Mouse (Mus musculus) CH12.LX (cell line): ENCODE results near the gene Msantd2. TPM values are rescaled to one million over a fixed set of nuclear protein-coding genes. Genes with fewer than 3 reads are reported as not detected.
A peak's percentile ranks its signal among the peaks of the same experiment; 100 is the strongest.

Experiments used
- DNase-seq: peaks from one replicate; pipeline ENCODE4 v3.0.0-alpha.2; 2013; ENCODE audit errors: extremely low read depth
- H3K27ac ChIP-seq: 2 replicates; pipeline ENCODE4 v1.5.1; 2012; ENCODE audit warnings: low read depth, mild to moderate bottlenecking, control low read depth, moderate library complexity; ENCODE audit not compliant: insufficient read depth
- H3K27me3 ChIP-seq: replicated peaks from 2 replicates; pipeline ENCODE3; 2012; ENCODE audit warnings: inconsistent platforms
- H3K36me3 ChIP-seq, 2 experiments: replicated peaks in 1 of 2; 2 replicates each; pipeline versions ENCODE3 to v1.6.1; 2012; ENCODE audit warnings: inconsistent platforms in 1 of 2, low read length in 1 of 2, mild to moderate bottlenecking in 1 of 2, mixed read lengths in 1 of 2, moderate library complexity in 1 of 2; ENCODE audit not compliant: control insufficient read depth in 1 of 2, insufficient read depth in 1 of 2
- H3K4me1 ChIP-seq, 2 experiments: 2 replicates each; pipeline ENCODE4 v1.6.1; 2012; ENCODE audit warnings: inconsistent platforms in 1 of 2, moderate library complexity in 1 of 2; ENCODE audit not compliant: insufficient read depth in 2 of 2, control insufficient read depth in 1 of 2
- H3K4me2 ChIP-seq: 2 replicates; pipeline ENCODE4 v1.6.1; 2012; ENCODE audit warnings: low read depth, mild to moderate bottlenecking, control low read depth; ENCODE audit not compliant: poor library complexity, insufficient read depth, severe bottlenecking
- H3K4me3 ChIP-seq, 3 experiments: fragments of 150-350 bp in 1 of 3; sonication (generic) in 1 of 3; replicated peaks in 1 of 3; 2 replicates each; pipeline versions ENCODE3 to v1.5.1; 2011 to 2012; ENCODE audit warnings: low read depth in 2 of 3, low read length in 2 of 3, mild to moderate bottlenecking in 2 of 3, moderate library complexity in 2 of 3, control low read depth in 1 of 3, improper control_type of control experiment in 1 of 3, inconsistent platforms in 1 of 3, mixed read lengths in 1 of 3; ENCODE audit not compliant: poor library complexity in 1 of 3
- H3K79me2 ChIP-seq: replicated peaks from 2 replicates; pipeline ENCODE4 v1.6.1; 2012; ENCODE audit warnings: mild to moderate bottlenecking, moderate library complexity; ENCODE audit not compliant: control insufficient read depth, poor library complexity, insufficient read depth, severe bottlenecking; ENCODE audit errors: extremely low read depth
- H3K9ac ChIP-seq: 2 replicates; pipeline ENCODE4 v1.6.1; 2012; ENCODE audit warnings: low read depth, mild to moderate bottlenecking, control low read depth, moderate library complexity; ENCODE audit not compliant: insufficient read depth
- H3K9me3 ChIP-seq: replicated peaks from 2 replicates; pipeline ENCODE3; 2012; ENCODE audit warnings: low read length, inconsistent platforms, mixed read lengths
- CTCF ChIP-seq, 2 experiments: IDR thresholded peaks in 1 of 2; conservative IDR thresholded peaks in 1 of 2; 2 replicates each; pipeline ENCODE4 v1.5.1; 2011 to 2012; ENCODE audit warnings: low read depth in 2 of 2, low read length in 2 of 2, improper control_type of control experiment in 1 of 2, inconsistent platforms in 1 of 2, mild to moderate bottlenecking in 1 of 2, moderate library complexity in 1 of 2
- IRF4 ChIP-seq: IDR thresholded peaks from 2 replicates; pipeline ENCODE4 v1.6.1; 2014; ENCODE audit warnings: low read depth, mild to moderate bottlenecking, inconsistent platforms, low read length, improper control_type of control experiment
- MAFK ChIP-seq: IDR thresholded peaks from 2 replicates; pipeline ENCODE4 v1.6.1; 2011; ENCODE audit warnings: low read length, improper control_type of control experiment; ENCODE audit not compliant: insufficient replicate concordance
- MAX ChIP-seq: IDR thresholded peaks from 2 replicates; pipeline ENCODE4 v1.6.1; 2011; ENCODE audit warnings: low read length, improper control_type of control experiment
- MXI1 ChIP-seq: IDR thresholded peaks from 2 replicates; pipeline ENCODE4 v1.6.1; 2011; ENCODE audit warnings: mild to moderate bottlenecking, low read depth, low read length, improper control_type of control experiment
- NRF1 ChIP-seq: IDR thresholded peaks from 2 replicates; pipeline ENCODE4 v1.6.1; 2014; ENCODE audit warnings: low read depth, mild to moderate bottlenecking, inconsistent platforms, low read length, improper control_type of control experiment, moderate library complexity
- POLR2A ChIP-seq: IDR thresholded peaks from 2 replicates; pipeline ENCODE4 v1.6.1; 2011; ENCODE audit warnings: low read depth, mild to moderate bottlenecking, improper control_type of control experiment, low read length
- SIN3A ChIP-seq: IDR thresholded peaks from 2 replicates; pipeline ENCODE4 v1.6.1; 2012; ENCODE audit warnings: low read length, improper control_type of control experiment, inconsistent platforms
- TBP ChIP-seq: conservative IDR thresholded peaks from 2 replicates; pipeline ENCODE4 v1.6.1; 2011; ENCODE audit warnings: low read depth, low read length, improper control_type of control experiment
- TCF12 ChIP-seq: IDR thresholded peaks from 2 replicates; pipeline ENCODE4 v1.6.1; 2014; ENCODE audit warnings: low read depth, mild to moderate bottlenecking, inconsistent platforms, low read length, improper control_type of control experiment
- ZNF384 ChIP-seq: IDR thresholded peaks from 2 replicates; pipeline ENCODE4 v1.6.1; 2012; ENCODE audit warnings: low read depth, low read length, improper control_type of control experiment, inconsistent platforms
- dilution Hi-C: fragments of 300-500 bp; cut with MboI; formaldehyde crosslinking; loops from 2 replicates; pipeline ENCODE4 v1.14.3; 2020; ENCODE audit warnings: low sequenced_read_pairs; ENCODE audit not compliant: extremely low pct_unique_long_range_greater_than_20kb, extremely low pct_ligation_motif_present
- in situ Hi-C: fragments of 300-500 bp; cut with MboI; formaldehyde crosslinking; loops from 3 replicates; pipeline ENCODE4 v1.14.3; 2019; ENCODE audit warnings: low sequenced_read_pairs, low pct_ligation_motif_present, low pct_unique_long_range_greater_than_20kb, mixed read lengths
- polyA plus RNA-seq: library from polyadenylated mRNA; unstranded; fragments of >175 nt; gene quantifications from 2 replicates; pipeline ENCODE4 v1.2.1, GENCODE M21; 2012; ENCODE audit warnings: low read depth; ENCODE audit not compliant: insufficient read length
- total RNA-seq, 2 experiments: library from RNA; depleted of rRNA; stranded (reverse); fragments of 300-350 nt in 1 of 2; fragments of >200 nt in 1 of 2; gene quantifications; 2 replicates each; pipeline ENCODE4 v1.2.3; 2012 to 2014

Msantd2 gene
- total and polyA plus RNA-seq, 3 experiments, result 11.9 to 16.8 (median 13.8) TPM

DNA sequence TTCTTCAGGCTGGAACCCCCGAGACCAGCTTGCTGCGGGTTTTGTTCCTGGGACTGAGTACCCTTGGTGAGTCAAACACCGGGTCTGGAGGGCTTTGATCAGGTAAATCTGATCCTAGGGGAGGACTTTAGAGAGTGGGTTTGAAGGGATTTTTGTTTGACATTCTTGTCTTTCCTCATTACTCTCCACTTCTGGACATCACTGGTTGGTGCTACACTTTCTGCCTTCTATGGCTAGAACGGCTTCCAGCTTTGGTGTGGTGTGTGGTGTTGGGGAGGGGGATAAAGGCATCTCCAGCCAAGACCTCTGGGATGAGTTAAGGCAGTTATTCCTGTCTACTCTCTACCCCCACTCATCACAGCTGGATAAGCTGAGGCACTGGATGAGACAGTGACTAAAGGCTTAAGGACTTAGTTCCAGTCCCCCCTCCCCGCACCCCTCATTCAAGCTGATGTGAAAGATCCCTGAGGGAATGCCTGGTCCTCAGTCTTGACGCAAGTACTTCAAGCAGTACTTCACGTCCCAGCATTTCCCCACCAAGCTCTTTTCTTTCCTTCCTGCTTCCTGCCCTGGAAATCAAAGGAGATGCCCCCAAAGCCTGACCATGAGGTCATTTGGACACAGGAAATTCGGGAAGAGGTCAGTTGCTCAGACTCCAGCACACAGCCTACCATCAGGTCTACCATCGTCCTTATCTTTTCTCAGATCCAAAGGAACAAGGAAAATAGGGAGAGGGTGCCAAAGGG lies 39.3 kb downstream of the Msantd2 start:
- no peak overlapping the region for H3K4me2 ChIP-seq
- no peak overlapping the region for H3K27ac ChIP-seq
- peaks cover 0 to 13% of the 10 kb centered on the region in 2 experiments for H3K36me3 ChIP-seq
- no peak for DNase-seq
- H3K27me3 ChIP-seq, result no peaks in the 10 kb centered on the region
- H3K9ac ChIP-seq, result no peak overlapping the region
- H3K4me3 ChIP-seq, result no peak overlapping the region
- H3K9me3 ChIP-seq, result no peaks in the 10 kb centered on the region
- TF ChIP-seq TCF12 (no peak), CTCF (conservative IDR thresholded peaks at IDR 0.05 in 1 of 2, IDR thresholded peaks at IDR 0.05 in 1 of 2; ENCODE audit: low read depth in 2 of 2, low read length in 2 of 2) (no peak), TBP (no peak), ZNF384 (no peak), MAFK (no peak), NRF1 (no peak), SIN3A (no peak), MXI1 (no peak)
- H3K79me2 ChIP-seq, result no peaks in the 10 kb centered on the region
- peaks cover 14 to 38% of the 10 kb centered on the region in 2 experiments for H3K4me1 ChIP-seq
- dilution Hi-C loops (no loop called here), in situ Hi-C loops (no loop called here)

DNA sequence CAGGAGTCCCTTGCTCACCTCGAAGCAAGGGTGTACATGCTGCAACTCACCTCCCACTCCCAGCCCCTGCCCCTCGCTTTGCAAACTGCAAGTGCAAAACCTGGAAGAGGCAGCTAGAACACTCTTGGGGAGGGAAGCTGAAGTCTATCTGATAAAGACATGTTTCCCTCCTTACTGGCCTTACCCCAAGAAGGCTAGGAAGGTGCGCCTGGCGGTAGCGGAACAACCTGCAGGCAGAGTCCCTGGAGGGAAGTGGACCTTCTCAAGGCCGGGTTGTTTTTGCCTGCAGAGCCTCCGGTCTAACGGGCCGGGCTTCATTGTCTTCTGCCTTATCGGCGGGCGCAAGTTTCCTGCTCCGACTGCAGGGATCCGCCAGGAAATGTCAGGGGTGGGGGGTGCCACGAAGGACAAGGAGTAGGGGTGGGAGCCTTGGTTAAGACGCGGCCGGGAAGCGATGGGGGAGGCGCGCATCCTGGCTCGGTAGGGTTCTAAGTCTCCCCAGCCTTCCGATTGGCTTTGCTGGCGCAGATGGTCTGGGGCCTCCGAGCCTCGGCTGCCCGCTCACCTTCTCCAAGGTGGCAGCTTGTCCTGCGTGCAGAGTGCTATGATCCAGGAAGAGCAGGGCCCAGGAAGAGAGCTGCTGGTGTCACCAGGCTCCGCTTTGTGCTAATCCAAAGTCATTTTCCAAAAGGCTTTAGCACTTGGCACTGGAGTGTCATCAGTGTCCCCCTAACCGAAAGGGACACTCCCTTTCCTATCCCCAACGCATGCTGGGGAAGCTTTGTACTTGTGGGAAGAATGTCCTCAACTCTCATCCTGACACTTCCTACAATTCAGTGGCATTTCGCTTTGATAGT lies 41.1 kb downstream of the Msantd2 start:
- Histone ChIP-seq H3K4me3 (peak overlapping the region in 2 of 3 experiments; percentile 1 to 22), H3K9me3 (no peaks in the 10 kb centered on the region), H3K36me3 (peaks cover 0 to 6% of the 10 kb centered on the region in 2 experiments), H3K79me2 (no peaks in the 10 kb centered on the region), H3K9ac (peak overlapping the region; percentile 47), H3K27ac (peak overlapping the region; percentile 11; the same call in 1 of the 2 replicates), H3K27me3 (no peaks in the 10 kb centered on the region), H3K4me2 (peak overlapping the region; percentile 54), H3K4me1 (peaks cover 14 to 36% of the 10 kb centered on the region in 2 experiments)
- no peak for DNase-seq
- in situ Hi-C loops (no loop called here), dilution Hi-C loops (no loop called here)
- 0 out of 2 replicates have a peak, but pooled peaks have one; percentile 22 for TF ChIP-seq IRF4
- TF ChIP-seq MAX, result 0 out of 2 replicates have a peak, but pooled peaks have one; percentile 33
- TF ChIP-seq POLR2A, result no peak
- peak in 1 of 2 experiments; percentile 25; a peak in 1 of 4 replicates for TF ChIP-seq CTCF (conservative IDR thresholded peaks at IDR 0.05 in 1 of 2, IDR thresholded peaks at IDR 0.05 in 1 of 2; ENCODE audit: low read depth in 2 of 2, low read length in 2 of 2)
